Mouse (Mus musculus) sigmoid colon, adult 10 weeks (tissue): ENCODE results near the gene Bpgm. TPM values are rescaled to one million over a fixed set of nuclear protein-coding genes. Genes with fewer than 3 reads are reported as not detected.

ENCODE experiments used
- polyA plus RNA-seq: library from polyadenylated mRNA; stranded (reverse); fragments of 350-450 nt; fragmentation: Illumina TruSeq; extraction: RNeasy Lipid Tissue Mini Kit (QIAGEN cat#74804); gene quantifications from one replicate; pipeline ENCODE4 v1.2.3, GENCODE M21; 2014; ENCODE audit warnings: low read depth, low replicate concordance

Gene Bpgm
- 31.5 TPM for polyA plus RNA-seq

DNA sequence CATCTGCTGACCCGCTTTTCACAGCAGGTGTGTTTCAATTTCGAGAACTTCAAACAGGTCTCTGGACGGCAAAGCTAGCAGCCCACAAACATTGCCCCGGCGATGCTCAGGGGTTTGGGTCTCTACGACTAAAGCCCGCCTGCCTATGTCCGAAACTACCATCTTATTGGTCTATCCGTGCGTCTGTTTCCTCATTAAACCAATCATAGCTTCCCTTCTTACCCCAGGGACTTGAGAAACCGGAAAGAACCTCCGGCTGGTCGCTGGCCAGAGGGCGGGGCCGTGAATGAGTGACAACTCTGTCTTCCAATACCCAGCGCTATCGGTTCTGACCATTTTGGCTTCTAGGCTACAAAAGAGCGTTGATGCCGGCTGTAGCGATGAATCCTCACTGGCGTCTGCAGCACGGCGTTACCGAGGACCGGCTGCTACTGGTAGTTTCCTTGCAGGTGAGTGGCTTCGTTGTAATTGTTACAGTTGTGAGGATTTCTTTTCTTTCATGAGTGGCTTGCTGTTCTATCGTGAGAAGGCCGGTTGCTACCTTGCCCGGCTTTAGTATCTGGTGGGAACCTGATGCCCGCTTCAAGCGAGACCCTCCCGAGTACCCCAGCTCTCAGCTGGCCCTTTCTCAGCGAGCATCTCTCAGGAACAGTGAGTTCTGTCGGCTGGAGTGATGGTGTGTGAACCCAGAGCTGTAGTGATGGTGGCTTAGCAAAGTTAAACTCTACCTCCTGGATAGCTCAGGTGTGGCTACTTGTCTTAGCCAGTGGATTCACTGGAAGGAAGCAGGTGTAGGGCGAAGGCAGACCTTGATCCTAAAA lies at the start of gene Bpgm:
Gene Bpgm, plus strand, starts transcription at position 234 of the 821 bp plus-strand sequence.

Other genes starting within 250 kb of the Bpgm start
- gene Akr1b3, start 158.7 kb upstream of the Bpgm start, polyA plus RNA-seq, result 85.0 TPM
- 14.8 TPM for gene Akr1b8, start 122.1 kb upstream of the Bpgm start, polyA plus RNA-seq
- 21.3 TPM for gene Akr1b10, start 92.0 kb upstream of the Bpgm start, polyA plus RNA-seq
- gene Akr1b7, start 63.9 kb upstream of the Bpgm start, polyA plus RNA-seq, result 5.4 TPM
- 658 TPM for gene Cald1, start 122.3 kb downstream of the Bpgm start, polyA plus RNA-seq